Mouse (Mus musculus): Measurements from ENCODE around the gene Aff4. TPM values are rescaled to one million over a fixed set of nuclear protein-coding genes. Genes with fewer than 3 reads are reported as not detected.
"Not testable (repeated sequence)": the region's sequence is repeated elsewhere in the genome, so short reads cannot be mapped to it uniquely, and the experiment has no call there.

Gene Aff4
- polyA plus RNA-seq, 1 experiment from 2014 or later = 71.5 TPM

DNA sequence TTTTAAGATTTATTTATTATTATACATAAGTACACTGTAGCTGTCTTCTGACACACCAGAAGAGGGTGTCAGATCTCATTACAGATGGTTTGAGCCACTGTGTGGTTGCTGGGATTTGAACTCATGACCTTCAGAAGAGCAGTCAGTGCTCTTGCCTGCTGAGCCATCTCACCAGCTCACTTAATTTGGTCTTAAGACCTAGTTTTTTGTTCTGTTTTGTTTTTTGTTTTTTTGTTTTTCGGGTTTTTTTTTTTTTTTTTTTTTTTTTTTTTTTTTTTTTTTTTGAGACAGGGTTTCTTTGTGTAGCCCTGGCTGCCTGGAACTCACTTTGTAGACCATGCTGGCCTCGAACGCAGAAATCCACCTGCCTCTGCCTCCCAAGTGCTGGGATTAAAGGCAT lies 32.1 kb upstream of the Aff4 start:
- H3K9ac ChIP-seq; H3K27me3 ChIP-seq; ATAC-seq (ENCODE audit: low FRiP score); H3K27ac ChIP-seq; H3K4me3 ChIP-seq; H3K9me3 ChIP-seq; H3K36me3 ChIP-seq; H3K4me1 ChIP-seq (replicated peaks); H3K4me2 ChIP-seq: not testable (repeated sequence)
- WGBS = 92% methylated on average over 3 of the region's 3 CpGs

DNA sequence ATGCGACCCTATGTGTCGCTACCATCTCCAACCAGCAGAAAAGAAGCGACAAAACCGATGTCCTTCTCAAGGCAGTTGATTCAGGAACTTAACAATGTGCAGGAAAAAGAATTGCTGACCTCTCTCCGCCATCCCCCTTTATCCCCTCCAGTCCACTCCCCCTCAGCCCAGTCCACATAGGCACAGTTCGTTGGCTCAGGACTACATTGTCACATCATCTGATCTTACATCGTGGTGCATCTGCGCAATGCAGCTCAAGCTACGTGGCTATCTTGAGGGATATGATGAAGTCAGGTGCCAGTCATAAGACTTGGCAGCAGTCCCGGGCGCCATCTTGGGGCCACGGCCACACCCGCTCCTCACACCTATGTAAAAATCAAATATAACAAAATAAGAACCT lies 30.8 kb upstream of the Aff4 start:
- not testable (repeated sequence) for H3K9ac ChIP-seq; H3K9me3 ChIP-seq; H3K4me1 ChIP-seq (replicated peaks); H3K36me3 ChIP-seq; ATAC-seq (ENCODE audit: low FRiP score); H3K4me3 ChIP-seq; H3K27me3 ChIP-seq; H3K27ac ChIP-seq; H3K4me2 ChIP-seq
- WGBS = 95% methylated on average over 13 of the region's 13 CpGs

DNA sequence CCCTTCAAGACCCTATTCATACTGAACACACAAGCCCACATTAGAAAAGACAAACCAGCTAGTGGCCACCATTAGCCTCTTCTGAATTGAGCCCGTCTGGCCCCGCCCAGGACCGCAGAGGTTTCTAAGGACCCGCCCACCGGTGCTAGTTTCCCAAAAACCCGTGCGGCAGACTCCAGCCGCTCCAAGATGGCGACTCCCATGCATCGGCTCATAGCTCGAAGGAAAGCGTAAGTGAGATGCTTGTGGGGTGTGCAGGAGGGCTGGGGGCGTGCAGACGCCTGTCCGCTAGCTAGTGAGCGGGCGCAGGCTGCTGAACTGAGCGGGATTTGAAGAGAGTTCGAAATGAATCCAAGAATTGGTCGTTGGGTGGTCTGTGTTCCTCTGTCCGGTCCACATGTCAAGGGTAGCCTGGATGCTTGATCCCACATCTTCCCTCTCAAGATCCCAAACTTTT lies 26.1 kb upstream of the Aff4 start, which contains the start of gene Zcchc10:
TSS of gene Zcchc10 (plus strand) at position 168 of the 457 bp plus-strand sequence.
- ATAC-seq (ENCODE audit: low FRiP score) = peak; percentile 87

DNA sequence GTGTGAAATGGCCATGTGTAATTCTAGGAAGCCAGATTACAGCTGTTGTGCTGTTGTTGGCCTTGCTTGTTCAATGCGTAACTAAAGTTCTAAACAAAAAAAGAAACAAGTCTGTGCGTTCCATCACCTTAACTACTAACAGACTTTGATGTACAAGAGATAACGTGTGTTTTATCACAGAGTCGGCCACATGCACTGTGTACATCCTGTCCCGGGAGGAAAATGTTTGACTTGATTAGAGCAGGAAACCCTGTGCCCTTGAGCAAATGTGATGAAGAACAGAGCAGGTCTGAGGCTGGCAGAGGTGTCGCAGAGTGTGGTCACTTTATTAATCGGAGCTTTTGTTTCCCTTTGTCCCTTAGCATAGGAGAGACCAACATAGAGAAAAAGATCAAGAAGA lies 20.3 kb upstream of the Aff4 start:
- no peaks in the 10 kb centered on the region for H3K27me3 ChIP-seq
- no peak overlapping the region for H3K9ac ChIP-seq
- H3K4me2 ChIP-seq = no peak overlapping the region
- 93% methylated on average over 7 of the region's 7 CpGs for WGBS
- peaks cover 64% of the 10 kb centered on the region for H3K36me3 ChIP-seq
- no peak overlapping the region for H3K4me3 ChIP-seq
- H3K4me1 ChIP-seq (replicated peaks) = peaks cover 4% of the 10 kb centered on the region
- ATAC-seq (ENCODE audit: low FRiP score) = no peak
- no peaks in the 10 kb centered on the region for H3K9me3 ChIP-seq
- no peak overlapping the region for H3K27ac ChIP-seq

More for the DNA sequence above, 26.1 kb upstream of the Aff4 start, which contains the start of gene Zcchc10:
- Histone ChIP-seq H3K9me3 (no peaks in the 10 kb centered on the region), H3K36me3 (peaks cover 26% of the 10 kb centered on the region), H3K4me1 (replicated peaks) (peaks cover 9% of the 10 kb centered on the region), H3K27ac (peak within 1 kb of the TSS; percentile 83), H3K4me2 (peak within 1 kb of the TSS; percentile 76), H3K27me3 (no peaks in the 10 kb centered on the region), H3K9ac (peak within 1 kb of the TSS; percentile 83), H3K4me3 (peak within 1 kb of the TSS; percentile 78)
- WGBS = under 1% methylated on average over 21 of the region's 21 CpGs

DNA sequence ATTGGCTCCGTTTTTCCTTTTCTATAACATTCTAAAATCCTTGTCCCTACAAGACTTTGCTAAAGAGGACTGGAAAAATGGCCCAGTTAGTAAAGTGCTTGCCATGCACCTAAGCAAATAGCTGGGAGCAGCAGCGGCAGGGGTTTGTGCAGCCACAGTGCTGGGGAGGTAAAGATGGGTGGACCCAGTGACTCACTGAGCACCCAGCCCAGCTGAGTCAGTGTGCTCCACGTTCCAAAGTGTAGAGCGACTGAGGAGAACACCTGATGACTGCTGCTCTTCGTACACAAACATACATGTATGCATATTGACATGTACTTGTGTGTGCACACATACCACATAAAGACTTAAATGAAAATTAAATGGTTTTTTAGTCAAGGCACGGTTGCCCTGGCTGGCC lies 19.5 kb upstream of the Aff4 start:
- Histone ChIP-seq H3K9ac (no peak overlapping the region), H3K27ac (no peak overlapping the region), H3K27me3 (no peaks in the 10 kb centered on the region), H3K4me3 (no peak overlapping the region), H3K9me3 (no peaks in the 10 kb centered on the region), H3K4me2 (no peak overlapping the region), H3K36me3 (peaks cover 64% of the 10 kb centered on the region), H3K4me1 (replicated peaks) (no peaks in the 10 kb centered on the region)
- 97% methylated on average over 6 of the region's 6 CpGs for WGBS
- ATAC-seq (ENCODE audit: low FRiP score) = no peak

DNA sequence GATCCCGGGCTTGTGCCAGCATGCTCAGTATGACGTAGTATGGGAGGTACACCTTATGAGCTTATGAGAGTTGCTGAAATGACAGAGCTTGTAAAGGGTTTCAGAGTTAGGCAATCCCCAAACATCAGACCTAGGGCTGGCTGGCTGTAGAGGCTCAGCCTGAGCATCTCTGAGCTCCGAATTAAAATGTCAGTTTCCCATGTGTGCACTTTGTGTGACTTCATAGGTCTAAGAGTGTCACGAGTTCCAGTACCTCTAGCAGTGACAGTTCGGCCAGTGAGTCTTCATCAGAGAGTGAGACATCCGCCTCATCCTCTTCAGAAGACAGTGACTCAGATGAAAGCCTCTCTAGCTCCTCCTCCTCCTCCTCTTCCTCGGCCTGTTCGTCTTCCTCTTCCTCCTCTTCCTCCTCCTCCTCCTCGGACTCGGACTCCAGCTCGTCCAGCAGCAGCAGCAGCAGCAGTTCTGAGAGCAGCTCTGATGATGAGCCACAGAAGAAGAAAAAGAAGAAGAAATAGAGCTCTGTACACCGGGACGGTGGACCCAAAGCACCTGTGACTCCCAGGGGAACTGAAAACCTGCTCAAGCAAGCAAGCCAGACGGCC lies 18.5 kb upstream of the Aff4 start:
- Histone ChIP-seq H3K36me3 (peaks cover 61% of the 10 kb centered on the region), H3K27me3 (no peaks in the 10 kb centered on the region), H3K4me3 (no peak overlapping the region), H3K27ac (no peak overlapping the region), H3K4me2 (no peak overlapping the region), H3K9me3 (no peaks in the 10 kb centered on the region), H3K9ac (no peak overlapping the region), H3K4me1 (replicated peaks) (no peaks in the 10 kb centered on the region)
- no peak for ATAC-seq (ENCODE audit: low FRiP score)
- 88% methylated on average over 14 of the region's 14 CpGs for WGBS

DNA sequence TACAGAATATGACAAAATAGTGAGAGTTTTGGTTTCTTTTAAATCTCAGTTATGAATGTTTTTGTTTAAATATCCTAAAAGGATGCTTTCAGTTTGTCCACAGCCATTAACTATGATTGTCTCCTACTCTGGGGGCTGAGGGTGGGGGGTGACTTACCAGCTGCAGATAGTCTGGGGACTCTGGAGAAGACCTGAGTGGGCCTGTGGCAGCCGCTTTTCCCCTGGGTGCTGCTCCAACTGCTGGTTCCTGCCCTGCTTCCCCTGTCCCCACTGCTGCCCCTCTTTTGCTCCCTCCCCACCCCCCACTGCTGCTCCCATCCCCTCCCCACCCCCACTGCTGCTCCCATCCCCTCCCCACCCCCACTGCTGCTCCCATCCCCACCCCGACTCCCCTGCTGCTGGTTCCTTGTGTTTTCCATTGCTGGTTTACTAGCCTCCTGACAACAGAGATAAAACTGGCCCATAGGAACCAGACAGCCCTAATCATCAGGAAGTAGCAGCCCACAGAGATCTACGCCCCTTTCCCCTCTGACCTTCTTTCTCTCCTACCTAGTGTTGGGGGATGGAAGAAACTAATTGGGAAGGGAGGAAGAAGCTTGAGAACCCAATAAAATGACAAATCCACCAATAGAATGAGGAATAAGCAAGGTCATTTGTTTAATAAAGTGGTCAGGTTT lies 15.0 kb upstream of the Aff4 start:
- Histone ChIP-seq H3K4me2 (no peak overlapping the region), H3K27ac (no peak overlapping the region), H3K9ac (no peak overlapping the region), H3K9me3 (no peaks in the 10 kb centered on the region), H3K4me3 (no peak overlapping the region), H3K4me1 (replicated peaks) (no peaks in the 10 kb centered on the region), H3K36me3 (peaks cover 30% of the 10 kb centered on the region), H3K27me3 (no peaks in the 10 kb centered on the region)
- no peak for ATAC-seq (ENCODE audit: low FRiP score)
- 38% methylated on average over 3 of the region's 3 CpGs for WGBS

DNA sequence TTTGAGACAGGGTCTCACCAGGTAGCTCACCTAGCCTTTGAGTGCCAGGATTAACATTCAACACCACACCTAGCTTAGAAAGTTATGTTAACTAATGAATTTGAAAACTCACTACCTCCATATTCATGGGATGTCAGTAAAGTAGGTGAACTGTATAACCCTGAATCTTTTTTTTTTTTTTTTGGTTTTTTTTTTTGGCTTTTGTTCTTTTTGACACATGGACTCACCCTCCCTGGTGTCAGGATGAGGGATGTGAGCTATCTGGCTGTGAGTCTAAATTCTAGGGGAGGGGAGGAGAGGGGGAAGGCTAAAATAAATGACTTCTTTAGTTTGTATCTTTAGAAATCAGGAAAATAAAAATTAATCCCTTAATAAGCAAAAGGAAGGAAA lies 14.5 kb upstream of the Aff4 start:
- Histone ChIP-seq H3K4me1 (replicated peaks) (no peaks in the 10 kb centered on the region), H3K27me3 (no peaks in the 10 kb centered on the region), H3K4me3 (no peak overlapping the region), H3K27ac (no peak overlapping the region), H3K9ac (no peak overlapping the region), H3K9me3 (no peaks in the 10 kb centered on the region), H3K36me3 (peaks cover 25% of the 10 kb centered on the region), H3K4me2 (no peak overlapping the region)
- ATAC-seq (ENCODE audit: low FRiP score) = no peak

DNA sequence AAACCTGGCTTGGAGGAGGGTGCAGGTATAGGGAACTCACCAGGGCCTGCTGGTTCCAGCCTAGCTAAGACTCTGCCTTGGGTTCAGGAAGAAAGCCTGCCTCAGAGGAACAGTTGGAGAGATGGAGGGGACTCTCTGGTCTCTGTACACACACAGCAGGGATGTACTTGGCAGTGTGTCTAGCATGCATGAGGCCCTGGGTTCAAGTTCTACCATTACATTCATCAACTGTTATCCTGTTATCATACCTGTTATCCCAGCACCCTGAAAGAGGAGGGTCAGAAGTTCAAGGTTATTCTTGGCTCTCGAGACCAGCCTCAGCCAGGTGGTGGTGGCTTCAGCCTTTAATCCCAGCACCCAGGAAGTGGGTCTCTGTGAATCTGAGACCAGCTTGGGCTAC lies 13.7 kb upstream of the Aff4 start:
- Histone ChIP-seq H3K4me1 (replicated peaks) (no peaks in the 10 kb centered on the region), H3K9me3 (no peaks in the 10 kb centered on the region), H3K27ac (no peak overlapping the region), H3K36me3 (peaks cover 17% of the 10 kb centered on the region), H3K27me3 (no peaks in the 10 kb centered on the region), H3K9ac (no peak overlapping the region), H3K4me2 (no peak overlapping the region), H3K4me3 (no peak overlapping the region)
- ATAC-seq (ENCODE audit: low FRiP score) = no peak
- 92% methylated on average over 1 of the region's 1 CpGs for WGBS

DNA sequence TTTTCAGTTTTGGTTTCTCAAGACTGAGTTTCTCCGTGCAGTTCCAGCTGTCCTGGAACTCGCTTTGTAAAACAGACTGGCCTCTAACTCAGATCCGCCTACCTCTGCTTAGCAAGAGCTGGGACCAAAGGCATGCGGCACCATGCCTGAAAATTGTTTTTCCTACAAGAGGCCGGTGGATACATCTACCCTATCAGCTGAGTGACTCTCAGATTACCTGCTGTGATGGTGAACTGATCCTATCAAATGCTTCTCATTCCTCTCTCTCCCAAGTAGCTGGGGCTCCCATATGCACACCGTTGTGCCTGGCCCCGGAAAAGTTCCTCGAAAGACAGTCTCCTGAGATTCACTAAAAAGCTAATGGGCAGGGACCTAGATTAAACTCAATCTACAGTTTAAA lies 12.9 kb upstream of the Aff4 start:
- Histone ChIP-seq H3K27me3 (no peaks in the 10 kb centered on the region), H3K4me2 (no peak overlapping the region), H3K4me1 (replicated peaks) (no peaks in the 10 kb centered on the region), H3K9ac (no peak overlapping the region), H3K36me3 (peaks cover 10% of the 10 kb centered on the region), H3K27ac (no peak overlapping the region), H3K4me3 (no peak overlapping the region), H3K9me3 (no peaks in the 10 kb centered on the region)
- ATAC-seq (ENCODE audit: low FRiP score) = no peak
- 65% methylated on average over 8 of the region's 8 CpGs for WGBS

DNA sequence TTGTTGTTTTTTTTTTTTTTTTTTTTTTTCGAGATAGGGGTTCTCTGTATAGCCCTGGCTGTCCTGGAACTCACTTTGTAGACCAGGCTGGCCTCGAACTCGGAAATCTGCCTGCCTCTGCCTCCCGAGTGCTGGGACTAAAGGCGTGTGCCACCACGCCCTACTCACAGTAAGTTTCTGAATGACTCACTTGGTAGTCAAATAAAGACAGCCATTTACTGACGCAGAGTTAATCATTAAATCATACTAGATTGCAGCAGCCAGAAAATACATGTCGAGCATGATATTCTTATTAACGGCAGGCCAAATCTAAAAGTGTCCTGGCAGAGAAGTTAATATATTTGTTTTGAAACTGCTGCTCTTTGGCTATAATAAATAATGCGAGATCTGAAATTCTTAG lies 9.6 kb upstream of the Aff4 start:
- not testable (repeated sequence) for H3K4me1 ChIP-seq (replicated peaks); H3K27ac ChIP-seq; H3K4me3 ChIP-seq; ATAC-seq (ENCODE audit: low FRiP score); H3K36me3 ChIP-seq; H3K27me3 ChIP-seq; H3K9ac ChIP-seq; H3K4me2 ChIP-seq; H3K9me3 ChIP-seq
- 92% methylated on average over 9 of the region's 10 CpGs for WGBS

DNA sequence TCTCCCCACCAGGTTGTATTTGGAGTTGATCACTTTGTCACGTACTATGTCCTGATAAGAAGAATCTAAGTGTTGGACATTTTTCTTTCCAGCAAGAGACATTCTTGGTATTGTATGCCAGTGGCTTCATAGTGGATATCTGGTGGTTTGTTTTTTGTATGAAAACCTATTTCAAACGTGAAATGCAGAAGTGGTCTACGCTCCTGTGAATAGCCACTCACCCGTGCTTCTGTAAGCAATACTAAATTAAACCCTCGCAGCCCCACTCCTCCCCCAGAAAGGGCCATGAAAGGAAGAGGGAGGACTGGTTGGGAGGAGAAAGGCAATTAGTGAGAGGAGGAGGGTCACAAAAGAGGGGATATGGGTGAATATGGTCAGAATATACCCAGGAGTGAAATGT lies 7.9 kb upstream of the Aff4 start:
- no peaks in the 10 kb centered on the region for H3K4me1 ChIP-seq (replicated peaks)
- no peak for ATAC-seq (ENCODE audit: low FRiP score)
- 77% methylated on average over 5 of the region's 5 CpGs for WGBS

DNA sequence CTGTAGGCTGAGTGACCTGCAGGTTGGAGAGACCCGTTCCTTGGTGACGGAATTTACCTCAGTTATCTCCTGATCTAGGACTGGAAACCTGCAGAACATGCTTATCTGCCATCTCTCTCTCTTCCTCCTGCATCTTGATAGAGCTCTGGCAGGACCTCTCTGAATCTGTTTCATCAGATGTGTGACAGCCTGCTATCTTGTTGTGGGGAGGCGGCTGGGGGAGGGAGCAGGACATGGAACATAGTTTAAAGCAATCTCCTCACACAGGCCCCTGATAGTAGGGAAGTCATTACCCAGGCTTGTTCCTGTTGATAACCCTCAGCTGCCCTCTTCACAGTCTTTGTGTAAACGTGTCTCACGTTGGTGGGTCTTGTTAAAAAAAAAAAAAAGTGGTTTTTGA lies 5.3 kb upstream of the Aff4 start:
- no peak for ATAC-seq (ENCODE audit: low FRiP score)
- H3K27ac ChIP-seq = no peak overlapping the region
- H3K4me1 ChIP-seq (replicated peaks) = no peaks in the 10 kb centered on the region; the same call in 1 of the 2 replicates
- no peaks in the 10 kb centered on the region for H3K27me3 ChIP-seq
- no peak overlapping the region for H3K4me3 ChIP-seq
- H3K9ac ChIP-seq = no peak overlapping the region
- WGBS = 48% methylated on average over 5 of the region's 5 CpGs
- H3K4me2 ChIP-seq = no peak overlapping the region
- no peaks in the 10 kb centered on the region for H3K36me3 ChIP-seq
- no peaks in the 10 kb centered on the region for H3K9me3 ChIP-seq

More for the DNA sequence above, 7.9 kb upstream of the Aff4 start:
- Histone ChIP-seq H3K36me3 (no peaks in the 10 kb centered on the region), H3K27ac (no peak overlapping the region), H3K9me3 (no peaks in the 10 kb centered on the region), H3K9ac (no peak overlapping the region), H3K4me2 (no peak overlapping the region), H3K27me3 (no peaks in the 10 kb centered on the region), H3K4me3 (no peak overlapping the region)
